Mouse (Mus musculus) megakaryocyte, embryonic 14.5 days (primary cell): Measurements from ENCODE around the gene Krtap5-5.

Source experiments
- FLI1 ChIP-seq: IDR thresholded peaks from 2 replicates; pipeline ENCODE4 v1.6.1; 2012; ENCODE audit warnings: low read length, inconsistent platforms, mixed read lengths
- GATA1 ChIP-seq: IDR thresholded peaks from 3 replicates; pipeline ENCODE4 v1.6.1; 2012; ENCODE audit warnings: mixed read lengths, low read length, inconsistent platforms, borderline replicate concordance

DNA sequence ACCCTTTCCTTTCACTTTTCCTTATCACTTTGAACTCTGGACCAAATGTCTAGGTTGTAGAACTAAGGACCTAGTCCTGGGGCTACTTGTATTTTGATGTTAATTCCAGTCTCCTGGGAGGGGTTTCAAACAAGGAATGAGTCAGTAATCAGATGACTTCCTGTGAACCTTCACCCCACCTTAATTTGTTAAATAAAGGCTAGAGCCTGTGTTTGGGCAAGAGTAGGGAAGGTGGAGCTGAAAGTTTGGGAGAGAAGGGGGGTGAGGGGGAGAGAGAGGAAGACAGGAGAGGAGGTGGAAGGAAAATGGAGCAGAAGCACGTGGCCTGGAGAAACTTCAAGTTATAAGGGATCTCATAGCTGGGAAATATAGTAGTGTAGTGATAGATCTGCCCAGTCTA is 1.8 kb upstream of the Krtap5-5 start:
- TF ChIP-seq GATA1 (no peak), FLI1 (no peak)
